Mouse (Mus musculus): ENCODE measurements at regions not wholly inside any gene's neighbourhood (a gene's known extent, or its start where the extent isn't known, plus 50 kb on each side); places are given as distances from the start of the nearest gene placed in this dataset.

GRCm38 (mm10) chr15:94049638-94050273 lies 415.5 kb downstream of the Adamts20 start:
- no peak for DNase-seq (ENCODE audit: low read depth)

GRCm38 (mm10) chr15:94046186-94046585 lies 419.0 kb downstream of the Adamts20 start:
- no peak for DNase-seq (ENCODE audit: low read depth)

- no peak for DNase-seq (ENCODE audit: low read depth)
Observed at GRCm38 (mm10) chr15:94045131-94045756, 420.0 kb downstream of the Adamts20 start.

GRCm38 (mm10) chr15:94032957-94033356 lies 432.3 kb downstream of the Adamts20 start:
- DNase-seq (ENCODE audit: low read depth), result no peak

- DNase-seq (ENCODE audit: low read depth), result peak; percentile 62
Observed at GRCm38 (mm10) chr15:94025996-94026696, 430.5 kb upstream of the Prickle1 start.

GRCm38 (mm10) chr15:94025239-94025971 lies 429.7 kb upstream of the Prickle1 start:
- peak; percentile 86 for DNase-seq (ENCODE audit: low read depth)

GRCm38 (mm10) chr15:94024806-94025205 lies 429.1 kb upstream of the Prickle1 start:
- DNase-seq (ENCODE audit: low read depth), result peak; percentile 58

GRCm38 (mm10) chr15:94024126-94024730 lies 428.5 kb upstream of the Prickle1 start:
- no peak for DNase-seq (ENCODE audit: low read depth)

GRCm38 (mm10) chr15:94023501-94023900 lies 427.8 kb upstream of the Prickle1 start:
- no peak for DNase-seq (ENCODE audit: low read depth)

GRCm38 (mm10) chr15:94017814-94018213 lies 422.1 kb upstream of the Prickle1 start:
- no peak for DNase-seq (ENCODE audit: low read depth)

- no peak for DNase-seq (ENCODE audit: low read depth)
Observed at GRCm38 (mm10) chr15:94011499-94011898, 415.8 kb upstream of the Prickle1 start.

- no peak for DNase-seq (ENCODE audit: low read depth)
Observed at GRCm38 (mm10) chr15:94006082-94006481, 410.4 kb upstream of the Prickle1 start.

- DNase-seq (ENCODE audit: low read depth), result no peak
Observed at GRCm38 (mm10) chr15:94004911-94005310, 409.2 kb upstream of the Prickle1 start.

- no peak for DNase-seq (ENCODE audit: low read depth)
Observed at GRCm38 (mm10) chr15:94003145-94003544, 407.5 kb upstream of the Prickle1 start.

GRCm38 (mm10) chr15:93994542-93994941 lies 398.9 kb upstream of the Prickle1 start:
- DNase-seq (ENCODE audit: low read depth), result no peak

GRCm38 (mm10) chr15:93990139-93990538 lies 394.4 kb upstream of the Prickle1 start:
- no peak for DNase-seq (ENCODE audit: low read depth)

GRCm38 (mm10) chr15:93988367-93988766 lies 392.7 kb upstream of the Prickle1 start:
- DNase-seq (ENCODE audit: low read depth), result no peak

- DNase-seq (ENCODE audit: low read depth), result no peak
Observed at GRCm38 (mm10) chr15:93986631-93987429, 391.1 kb upstream of the Prickle1 start.

GRCm38 (mm10) chr15:93982091-93982490 lies 386.4 kb upstream of the Prickle1 start:
- no peak for DNase-seq (ENCODE audit: low read depth)

- DNase-seq (ENCODE audit: low read depth), result no peak
Observed at GRCm38 (mm10) chr15:93977494-93977893, 381.8 kb upstream of the Prickle1 start.

GRCm38 (mm10) chr15:93974727-93975126 lies 379.0 kb upstream of the Prickle1 start:
- DNase-seq (ENCODE audit: low read depth), result no peak

All from fibroblast of lung, adult 2 months (primary cell).